Mouse (Mus musculus): ENCODE data around the gene Inmt. TPM values are rescaled to one million over a fixed set of nuclear protein-coding genes. Genes with fewer than 3 reads are reported as not detected.
"Not testable (repeated sequence)": the region's sequence is repeated elsewhere in the genome, so short reads cannot be mapped to it uniquely, and the experiment has no call there.

The Inmt gene
- 1 to 10 TPM; 6.3 to 7.2 TPM for total RNA-seq (2021)
- long read RNA-seq, experiment 1, partial matches to known transcripts, result 3 of 6 reads
- long read RNA-seq, experiment 1, other reads (novel, unspliced or antisense), result 1 of 6 reads
- long read RNA-seq, experiment 2, partial matches to known transcripts, result 0 of 2 reads
- long read RNA-seq, experiment 2, other reads (novel, unspliced or antisense), result 1 of 2 reads

DNA sequence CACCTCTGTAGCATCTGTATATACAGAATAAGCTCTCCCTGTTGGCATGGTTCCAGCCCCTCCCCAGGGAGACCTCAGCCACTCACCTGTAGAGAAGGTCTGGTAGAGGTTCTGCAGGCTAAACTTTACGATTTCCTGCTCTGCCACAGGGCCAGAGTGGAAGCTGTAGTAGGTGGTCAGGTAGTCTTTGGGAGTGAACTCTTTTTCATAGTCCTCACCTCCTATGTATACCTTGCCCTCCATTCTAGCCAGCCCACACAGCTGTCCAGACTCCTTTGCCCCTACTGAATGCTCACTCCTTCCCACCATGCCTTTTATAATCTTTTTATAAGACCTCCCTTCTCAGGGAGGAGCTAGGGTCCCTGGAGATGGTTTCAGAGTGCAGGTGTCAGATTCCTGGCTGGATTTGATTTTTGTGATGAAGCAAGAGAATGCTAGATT lies at the start of gene Inmt:
Gene Inmt, minus strand, starts transcription at position 303 of the 441 bp plus-strand sequence.
- no peak for DNase-seq

DNA sequence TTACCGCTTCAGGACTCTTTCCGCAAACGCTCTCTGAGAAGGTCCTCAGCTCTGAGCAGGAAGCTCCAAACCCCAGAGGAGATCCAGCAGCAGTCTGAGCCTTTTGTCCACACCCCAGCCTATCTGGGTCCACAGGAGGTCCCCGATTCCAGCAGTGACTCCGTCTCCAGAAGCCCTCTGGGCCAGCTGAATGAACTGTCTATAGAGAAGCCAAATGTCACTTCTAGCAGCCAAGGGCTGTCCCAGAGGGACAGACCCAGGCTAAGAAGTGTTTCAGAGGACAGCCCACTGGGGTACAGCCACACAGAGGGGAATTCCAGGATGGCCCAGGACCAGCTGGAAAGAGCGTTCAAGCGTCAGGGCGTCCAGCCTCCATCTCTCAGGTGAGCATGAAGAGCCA lies 49.1 kb upstream of the Inmt start:
- DNase-seq, result peak; percentile 34

GRCm38 (mm10) chr6:55218232-55218631 lies 43.4 kb upstream of the Inmt start:
- no peak for DNase-seq

- peak; percentile 37 for DNase-seq
Observed at GRCm38 (mm10) chr6:55214541-55214940, 39.7 kb upstream of the Inmt start.

GRCm38 (mm10) chr6:55210423-55211365 lies 35.9 kb upstream of the Inmt start:
- DNase-seq, result no peak

- DNase-seq, result no peak
Observed at GRCm38 (mm10) chr6:55207786-55208185, 32.9 kb upstream of the Inmt start.

DNA sequence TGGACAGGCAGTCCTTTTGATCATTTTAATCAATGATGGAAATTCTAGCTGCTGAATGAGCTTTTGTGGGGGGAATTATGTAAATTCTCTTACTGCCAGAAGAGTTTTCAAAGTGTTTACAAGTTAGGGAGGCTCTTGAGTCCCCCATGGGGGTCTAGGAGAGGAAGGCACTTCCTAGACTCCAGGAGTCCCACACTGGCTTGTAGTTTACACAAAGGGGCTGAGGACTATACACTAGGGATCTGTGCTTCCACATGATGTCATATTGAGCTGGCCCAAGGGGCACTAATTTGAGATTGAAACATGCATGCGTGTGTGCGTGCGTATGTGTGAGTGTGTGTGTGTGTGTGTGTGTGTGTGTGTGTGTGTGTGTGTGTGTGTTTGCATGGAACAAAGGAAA lies 29.1 kb upstream of the Inmt start:
- no peak for DNase-seq

- DNase-seq, result peak; percentile 92
Observed at GRCm38 (mm10) chr6:55202913-55203910, 28.4 kb upstream of the Inmt start, which contains the start of gene Mindy4. Gene Mindy4, plus strand, starts transcription at chr6:55203383.

- no peak for DNase-seq
Observed at GRCm38 (mm10) chr6:55199047-55199446, 24.2 kb upstream of the Inmt start.

- no peak for DNase-seq
Observed at GRCm38 (mm10) chr6:55193171-55193570, 18.3 kb upstream of the Inmt start.

GRCm38 (mm10) chr6:55191537-55191936 lies 16.7 kb upstream of the Inmt start:
- DNase-seq, result no peak

GRCm38 (mm10) chr6:55189406-55189805 lies 14.6 kb upstream of the Inmt start:
- no peak for DNase-seq

GRCm38 (mm10) chr6:55187827-55188226 lies 13.0 kb upstream of the Inmt start:
- not testable (repeated sequence) for DNase-seq

DNA sequence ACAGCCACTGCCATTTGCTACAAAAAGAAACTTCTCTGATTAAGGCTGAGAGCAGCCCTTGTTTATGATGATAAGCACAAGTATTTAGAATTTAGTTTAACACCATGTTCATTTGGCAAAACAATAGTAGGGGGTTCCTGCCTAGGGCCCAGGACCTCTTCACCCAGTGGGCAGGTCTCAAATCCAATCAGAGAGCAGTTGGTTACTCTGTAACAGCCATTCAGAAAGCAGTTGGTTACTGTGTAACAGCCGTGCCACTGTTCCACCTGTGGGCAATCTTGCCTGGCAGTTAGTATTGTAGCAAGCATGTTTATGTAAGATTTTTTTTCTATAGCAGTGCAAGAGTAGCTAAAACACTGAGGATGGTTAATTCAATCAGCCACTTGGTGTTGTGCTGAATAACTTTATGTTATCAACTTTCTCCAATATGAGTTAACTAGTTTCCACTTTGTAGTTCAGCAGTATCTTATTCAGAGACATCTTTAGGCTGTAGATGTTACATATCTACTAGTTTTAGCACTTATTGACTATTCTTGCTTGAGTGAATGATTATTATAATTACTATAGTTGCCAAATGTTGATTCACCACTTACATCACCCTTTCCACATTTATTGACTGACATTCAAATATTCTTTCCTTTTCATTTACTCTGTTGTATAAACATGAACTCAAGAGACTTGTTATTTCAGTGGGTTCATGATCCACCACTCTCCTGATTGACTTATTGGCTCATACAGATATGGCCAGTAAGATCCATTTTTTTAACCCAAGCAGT lies 8.0 kb upstream of the Inmt start:
- DNase-seq, result no peak

- DNase-seq, result no peak
Observed at GRCm38 (mm10) chr6:55179560-55179959, 4.7 kb upstream of the Inmt start.

DNA sequence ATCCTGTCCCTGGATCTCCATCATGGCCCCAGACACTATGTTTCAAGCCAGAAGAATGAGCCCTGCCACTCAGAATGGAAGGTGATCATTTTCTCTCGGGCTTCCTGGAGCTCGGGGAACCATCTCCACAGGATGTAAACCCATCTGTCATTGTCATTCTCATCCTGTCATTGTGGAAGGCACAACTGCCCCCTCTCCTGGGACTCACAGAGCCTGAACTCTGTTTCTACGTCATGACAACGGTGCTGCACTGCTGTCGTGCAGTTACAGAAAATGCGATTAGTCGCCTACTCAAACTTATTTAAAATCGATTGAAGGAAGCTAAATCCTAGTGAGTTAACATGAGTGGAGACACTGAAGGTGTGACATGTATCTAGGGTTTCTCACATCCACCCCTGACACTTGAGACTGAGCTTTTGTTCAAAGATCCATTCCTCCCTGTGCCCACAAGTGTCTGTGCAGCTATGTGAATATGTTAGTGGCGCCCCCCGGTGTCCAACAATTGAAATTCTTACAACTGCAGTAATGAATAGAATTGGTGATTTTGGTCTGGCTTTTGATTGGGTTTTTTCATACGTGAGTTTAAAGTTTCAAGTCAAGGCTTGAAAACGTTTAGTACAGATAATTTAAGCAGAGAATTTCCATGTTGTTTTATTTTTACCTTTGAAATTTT lies 2.4 kb upstream of the Inmt start:
- DNase-seq, result peak; percentile 43

GRCm38 (mm10) chr6:55175892-55176291 lies 1.0 kb upstream of the Inmt start:
- DNase-seq, result no peak

DNA sequence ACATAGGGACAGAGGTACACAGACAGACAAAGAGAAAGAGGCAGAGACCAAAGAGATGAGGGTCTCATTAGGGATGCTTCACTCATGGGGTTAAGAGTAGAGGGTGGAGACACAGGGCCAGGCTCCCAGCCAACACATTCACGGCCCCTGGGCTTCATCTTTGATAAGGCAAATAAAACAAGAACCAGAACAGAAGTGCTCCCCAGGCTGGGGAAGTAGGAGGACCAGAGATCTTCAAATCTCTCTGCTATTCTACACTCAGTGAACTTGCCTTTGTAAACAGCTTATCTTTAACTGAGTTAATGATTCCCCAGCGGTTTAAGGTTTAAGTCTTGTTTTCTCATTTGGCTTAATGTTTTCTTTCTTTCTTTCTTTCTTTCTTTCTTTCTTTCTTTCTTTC lies 613 bp upstream of the Inmt start:
- DNase-seq, result no peak

DNA sequence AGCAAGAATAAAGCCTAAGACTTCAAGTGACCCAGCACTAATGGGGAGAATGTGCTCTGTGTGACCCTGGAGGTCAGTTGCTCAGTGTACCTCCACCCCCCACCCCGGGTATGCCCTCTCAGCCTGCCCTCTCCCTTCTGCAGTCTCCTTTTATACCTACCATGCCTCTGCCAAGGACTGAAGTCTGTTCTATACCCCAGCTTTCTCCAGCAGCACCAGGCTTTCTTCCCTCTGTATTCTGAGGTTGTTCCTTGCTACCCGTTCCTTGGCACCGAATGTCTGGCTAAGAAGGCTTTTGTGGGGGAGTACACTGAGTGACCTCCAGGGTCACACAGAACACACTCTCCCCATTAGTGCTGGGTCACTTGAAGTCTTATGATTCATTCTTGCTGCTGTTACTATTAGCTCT lies 898 bp downstream of the Inmt start:
- no peak for DNase-seq

DNA sequence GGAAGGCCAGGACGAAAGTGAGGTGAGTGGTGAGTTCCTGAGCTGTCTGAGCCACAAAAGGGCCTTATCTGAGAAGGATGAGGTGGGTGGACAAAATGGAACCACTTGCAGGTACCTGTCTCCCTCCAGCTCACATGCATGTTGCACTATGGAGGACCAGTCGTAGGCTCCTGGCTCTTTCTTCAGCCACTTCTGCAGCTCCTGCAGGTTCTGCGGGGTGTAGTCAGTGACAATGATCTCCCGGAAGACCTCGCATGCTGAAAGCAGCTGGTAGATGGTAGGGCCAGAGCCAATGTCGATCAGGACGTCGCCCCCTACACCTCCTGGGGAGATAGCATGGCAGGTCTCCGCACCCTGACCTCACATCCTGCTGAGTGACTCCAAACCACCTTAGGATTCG lies 1.7 kb downstream of the Inmt start:
- no peak for DNase-seq

- DNase-seq, result no peak
Observed at GRCm38 (mm10) chr6:55171638-55172037, 3.2 kb downstream of the Inmt start.
